Mouse (Mus musculus): ENCODE data around the gene Slc24a1.

DNA sequence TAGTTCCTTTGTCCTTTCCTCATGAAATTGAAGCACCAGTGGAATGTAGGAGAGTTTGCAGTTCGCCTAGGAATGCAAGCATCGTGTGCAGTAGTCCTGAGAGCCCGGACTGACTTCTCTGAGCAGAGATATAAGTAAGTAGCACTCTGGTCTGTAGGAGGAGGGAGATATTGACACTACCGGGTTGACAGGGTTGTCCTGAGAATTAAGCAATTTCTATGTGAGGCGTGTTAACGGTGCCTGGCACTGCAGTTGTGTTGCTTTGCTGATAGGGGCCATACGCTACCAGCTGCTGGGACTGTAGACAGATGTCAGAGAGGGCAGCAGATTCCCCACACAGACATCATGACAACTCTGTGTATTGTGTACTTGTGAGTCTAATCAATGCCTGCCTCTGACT, 1.8 kb upstream of the Slc24a1 start:
- TF ChIP-seq CTCF (IDR thresholded peaks at IDR 0.05; ENCODE audit: control insufficient read depth, insufficient read depth, insufficient read length) (no peak), USF1 (IDR thresholded peaks at IDR 0.05; ENCODE audit: low read depth) (no peak), MAX (IDR thresholded peaks at IDR 0.05) (no peak), MYOG (IDR thresholded peaks at IDR 0.05; ENCODE audit: control insufficient read depth, extremely low read depth, insufficient read length) (no peak), MYOD1 (IDR thresholded peaks at IDR 0.05; ENCODE audit: control insufficient read depth, insufficient read length, low read depth) (no peak)

All from C2C12 (cell line).